Mouse (Mus musculus) forebrain, postnatal 0 days (tissue): ENCODE results near the gene Arhgef7. TPM values are rescaled to one million over a fixed set of nuclear protein-coding genes. Genes with fewer than 3 reads are reported as not detected.

Source experiments
- ATAC-seq: fragments of 200-750 bp; cut with Nextera tagmentation; 2 replicates; pipeline ENCODE4 v1.8.0; 2017; ENCODE audit warnings: mild to moderate bottlenecking, moderate library complexity
- DNase-seq: peaks from one replicate; pipeline ENCODE4 v3.0.0-alpha.2; 2015
- H3K27ac ChIP-seq: fragments of 300-500 bp; sonication (generic); 2 replicates; pipeline ENCODE4 v1.5.1; 2014; ENCODE audit warnings: low read depth, mild to moderate bottlenecking, antibody characterized with exemption, low read length, moderate library complexity, mixed read lengths
- H3K27me3 ChIP-seq: fragments of 300-500 bp; sonication (generic); 2 replicates; pipeline ENCODE4 v1.6.1; 2014; ENCODE audit warnings: mild to moderate bottlenecking, low read length, mixed read lengths; ENCODE audit not compliant: insufficient read depth
- H3K36me3 ChIP-seq: fragments of 300-500 bp; sonication (generic); 2 replicates; pipeline ENCODE4 v1.6.1; 2014; ENCODE audit warnings: mild to moderate bottlenecking, moderate library complexity; ENCODE audit not compliant: insufficient read depth
- H3K4me1 ChIP-seq: fragments of 300-500 bp; sonication (generic); 2 replicates; pipeline ENCODE4 v1.6.1; 2014; ENCODE audit warnings: antibody characterized with exemption; ENCODE audit not compliant: insufficient read depth
- H3K4me2 ChIP-seq: fragments of 300-500 bp; sonication (generic); 2 replicates; pipeline ENCODE4 v1.6.1; 2014; ENCODE audit warnings: low read depth, mild to moderate bottlenecking, moderate library complexity
- H3K4me3 ChIP-seq: fragments of 300-500 bp; sonication (generic); 2 replicates; pipeline ENCODE4 v1.5.1; 2014; ENCODE audit warnings: low read depth, low read length, mixed read lengths
- H3K9ac ChIP-seq: fragments of 300-500 bp; sonication (generic); 2 replicates; pipeline ENCODE4 v1.6.1; 2014; ENCODE audit warnings: mild to moderate bottlenecking
- H3K9me3 ChIP-seq: fragments of 300-500 bp; sonication (generic); 2 replicates; pipeline ENCODE4 v1.6.1; 2016; ENCODE audit warnings: low read length
- CTCF ChIP-seq: sonication (generic); IDR thresholded peaks from 2 replicates; pipeline ENCODE4 v1.5.1; 2016; ENCODE audit warnings: antibody characterized with exemption, control low read depth, low read depth
- WGBS: fragments of 180-500 bp; shearing (Covaris S2); extraction: QIAGEN DNeasy Blood & Tissue Kit; methylation state at CpG from one replicate; pipeline ENCODE4 v1.1.7; 2014; 5-methylcytosine and 5-hydroxymethylcytosine counted together
- polyA plus RNA-seq: library from polyadenylated mRNA; unstranded; fragments of >200 nt; fragmentation: Nextera tagmentation; extraction: Ambion mirVana; gene quantifications from 2 replicates; pipeline ENCODE4 v1.2.1, GENCODE M21; 2015
- total RNA-seq: library from RNA; depleted of rRNA; stranded (reverse); fragments of >200 nt; gene quantifications from 2 replicates; pipeline ENCODE4 v1.2.3, GENCODE M21; 2014

Arhgef7 gene
- total and polyA plus RNA-seq, 2 experiments from 2014 or later: 59.5 to 114 TPM

GRCm38 (mm10) chr8:11693972-11694371, 33.5 kb upstream of the Arhgef7 start:
- no peaks in the 10 kb centered on the region for H3K4me1 ChIP-seq
- 85% methylated on average over 5 of the region's 5 CpGs for WGBS
- H3K9ac ChIP-seq: no peak overlapping the region
- no peaks in the 10 kb centered on the region for H3K9me3 ChIP-seq
- H3K4me3 ChIP-seq: no peak overlapping the region
- no peak for ATAC-seq
- H3K27me3 ChIP-seq: no peaks in the 10 kb centered on the region
- no peaks in the 10 kb centered on the region for H3K36me3 ChIP-seq
- DNase-seq: no peak
- no peak overlapping the region for H3K27ac ChIP-seq
- H3K4me2 ChIP-seq: no peak overlapping the region
- TF ChIP-seq CTCF: no peak

DNA sequence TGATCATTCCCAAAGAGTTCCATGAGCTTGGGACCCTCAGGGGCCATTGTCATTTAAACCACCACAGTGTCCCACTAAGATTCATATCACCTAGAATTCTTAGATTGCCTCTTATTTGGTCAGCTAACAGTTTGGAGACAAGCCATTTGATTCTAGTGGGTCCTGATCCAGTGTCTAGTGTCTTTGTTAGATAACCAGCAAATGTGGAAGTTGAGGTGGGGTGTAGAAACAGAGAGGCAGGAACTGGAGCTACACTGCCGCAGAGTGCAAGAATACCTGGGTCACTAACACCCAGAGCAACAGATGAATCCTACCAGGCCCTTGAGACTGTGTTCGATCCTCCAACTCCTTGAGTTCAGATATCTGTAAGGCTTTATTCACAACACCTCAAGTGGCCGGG, 31.3 kb upstream of the Arhgef7 start:
- no peaks in the 10 kb centered on the region for H3K9me3 ChIP-seq
- H3K36me3 ChIP-seq: no peaks in the 10 kb centered on the region
- H3K4me3 ChIP-seq: no peak overlapping the region
- no peaks in the 10 kb centered on the region for H3K4me1 ChIP-seq
- H3K27ac ChIP-seq: no peak overlapping the region
- H3K27me3 ChIP-seq: no peaks in the 10 kb centered on the region
- H3K9ac ChIP-seq: no peak overlapping the region
- no peak for ATAC-seq
- no peak for TF ChIP-seq CTCF
- WGBS: 90% methylated on average over 3 of the region's 3 CpGs
- DNase-seq: no peak
- H3K4me2 ChIP-seq: no peak overlapping the region

DNA sequence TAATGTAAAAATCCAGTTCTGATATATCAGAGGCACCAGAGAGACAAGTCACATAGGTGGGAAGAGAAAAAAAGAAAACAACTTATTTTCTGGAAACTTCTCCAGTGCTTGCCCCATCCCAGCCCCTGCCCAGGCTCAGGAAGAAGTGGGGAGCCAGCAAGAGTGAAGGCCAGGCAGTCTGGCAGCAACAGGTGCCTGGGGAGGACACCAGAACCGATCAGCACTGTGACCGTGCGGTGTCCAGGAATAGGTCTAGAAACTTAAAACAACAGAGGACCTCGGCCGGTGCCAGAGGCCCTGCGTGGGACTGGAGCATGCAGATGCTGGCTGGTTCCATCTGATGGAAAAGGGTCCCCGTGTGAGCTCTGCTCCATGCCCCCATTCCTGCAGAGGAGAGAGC, 30.1 kb upstream of the Arhgef7 start:
- TF ChIP-seq CTCF: no peak
- Histone ChIP-seq H3K27me3 (no peaks in the 10 kb centered on the region), H3K4me2 (no peak overlapping the region), H3K4me1 (no peaks in the 10 kb centered on the region), H3K36me3 (no peaks in the 10 kb centered on the region), H3K4me3 (no peak overlapping the region), H3K9ac (no peak overlapping the region), H3K9me3 (no peaks in the 10 kb centered on the region), H3K27ac (no peak overlapping the region)
- ATAC-seq (no peak), DNase-seq (no peak)
- 90% methylated on average over 7 of the region's 7 CpGs for WGBS

- no peaks in the 10 kb centered on the region for H3K27me3 ChIP-seq
- H3K4me2 ChIP-seq: no peak overlapping the region
- no peak overlapping the region for H3K9ac ChIP-seq
- H3K9me3 ChIP-seq: no peaks in the 10 kb centered on the region
- 75% methylated on average over 5 of the region's 5 CpGs for WGBS
- TF ChIP-seq CTCF: no peak
- H3K4me3 ChIP-seq: no peak overlapping the region
- no peak for DNase-seq
- no peaks in the 10 kb centered on the region for H3K4me1 ChIP-seq
- H3K27ac ChIP-seq: no peak overlapping the region
- no peaks in the 10 kb centered on the region for H3K36me3 ChIP-seq
- ATAC-seq: no peak
These were observed 28.0 kb upstream of the Arhgef7 start for GRCm38 (mm10) chr8:11699442-11700001.

GRCm38 (mm10) chr8:11700060-11701032, 27.2 kb upstream of the Arhgef7 start:
- Histone ChIP-seq H3K4me1 (no peaks in the 10 kb centered on the region), H3K9me3 (no peaks in the 10 kb centered on the region), H3K36me3 (no peaks in the 10 kb centered on the region), H3K4me2 (peak overlapping the region; percentile 43), H3K9ac (no peak overlapping the region), H3K27me3 (no peaks in the 10 kb centered on the region), H3K4me3 (no peak overlapping the region), H3K27ac (no peak overlapping the region)
- peak; percentile 93 for TF ChIP-seq CTCF
- 35% methylated on average over 26 of the region's 26 CpGs for WGBS
- peak; percentile 94 for ATAC-seq
- peak; percentile 89 for DNase-seq

DNA sequence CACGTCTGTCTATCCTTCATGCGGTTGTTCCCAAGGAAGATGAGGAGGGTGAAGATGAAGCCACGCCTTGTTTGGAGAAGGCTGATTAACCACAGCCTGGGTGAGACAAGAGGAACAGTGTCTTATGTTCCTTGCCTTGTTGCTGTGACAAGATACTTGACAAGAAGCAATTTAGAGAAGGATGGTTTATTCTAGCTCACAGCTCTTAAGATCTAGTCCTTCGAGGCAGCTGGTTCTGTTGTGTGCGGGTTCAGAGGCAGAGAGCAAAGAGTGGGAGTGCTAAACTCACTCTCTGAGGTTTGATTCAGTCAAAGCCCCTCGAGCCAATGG, 26.5 kb upstream of the Arhgef7 start, which contains the start of gene 1700016D06Rik:
Gene 1700016D06Rik, minus strand, starts transcription at position 31 of the 330 bp plus-strand sequence.
- DNase-seq (no peak), ATAC-seq (no peak)
- Histone ChIP-seq H3K27me3 (no peaks in the 10 kb centered on the region), H3K36me3 (no peaks in the 10 kb centered on the region), H3K9ac (no peak within 1 kb of the TSS), H3K4me1 (0 out of 2 replicates have a peak, but pooled peaks cover under 1% of the 10 kb centered on the region), H3K27ac (no peak within 1 kb of the TSS), H3K4me2 (peak within 1 kb of the TSS; percentile 43), H3K9me3 (no peaks in the 10 kb centered on the region), H3K4me3 (no peak within 1 kb of the TSS)
- 65% methylated on average over 6 of the region's 6 CpGs for WGBS
- no peak for TF ChIP-seq CTCF

DNA sequence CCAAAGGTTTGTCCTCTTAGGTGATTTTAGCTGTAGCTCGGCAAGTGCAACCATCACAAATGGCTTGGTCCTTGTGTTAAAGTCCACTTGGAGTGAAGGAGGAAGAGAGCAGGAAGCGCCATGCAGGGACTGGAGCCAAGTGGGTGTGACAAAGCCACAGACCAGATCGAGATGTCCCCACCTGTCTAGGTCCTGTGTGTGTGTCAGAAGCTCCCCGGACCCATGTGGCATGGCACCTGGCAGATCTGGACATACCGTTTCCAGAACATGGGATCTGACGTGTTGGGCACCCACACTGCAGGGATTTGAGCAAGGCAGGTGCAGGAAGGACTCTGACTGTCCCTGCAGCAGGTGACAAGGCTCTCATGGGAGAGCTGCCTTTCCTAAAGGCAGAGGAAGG, 26.1 kb upstream of the Arhgef7 start:
- H3K9ac ChIP-seq: no peak overlapping the region
- no peak for TF ChIP-seq CTCF
- DNase-seq: no peak
- H3K36me3 ChIP-seq: no peaks in the 10 kb centered on the region
- H3K9me3 ChIP-seq: no peaks in the 10 kb centered on the region
- no peaks in the 10 kb centered on the region for H3K27me3 ChIP-seq
- no peak overlapping the region for H3K27ac ChIP-seq
- 85% methylated on average over 6 of the region's 6 CpGs for WGBS
- no peak overlapping the region for H3K4me2 ChIP-seq
- no peak for ATAC-seq
- no peak overlapping the region for H3K4me3 ChIP-seq
- H3K4me1 ChIP-seq: peaks cover 4% of the 10 kb centered on the region; the same call in 1 of the 2 replicates
